Mouse (Mus musculus) natural killer cell, adult 2 months (primary cell): Measurements from ENCODE around the gene Adi1.

Experiments used
- DNase-seq, 2 experiments: peaks; one replicate each; pipeline ENCODE4 v3.0.0; 2022; ENCODE audit warnings: low spot score in 2 of 2

Gene Adi1

GRCm38 (mm10) chr12:28694231-28694630 is 19.2 kb downstream of the Adi1 start:
- DNase-seq = no peak

- DNase-seq = no peak
These were observed 19.7 kb downstream of the Adi1 start for GRCm38 (mm10) chr12:28694776-28695175.

GRCm38 (mm10) chr12:28697821-28698595 is 23.0 kb downstream of the Adi1 start:
- DNase-seq = no peak

GRCm38 (mm10) chr12:28699086-28699485 is 24.1 kb downstream of the Adi1 start:
- DNase-seq = no peak

- peak; percentile 28 to 62 for DNase-seq
These were observed 24.6 kb downstream of the Adi1 start for GRCm38 (mm10) chr12:28699656-28700055.

GRCm38 (mm10) chr12:28700101-28700511 is 25.1 kb downstream of the Adi1 start:
- DNase-seq = no peak

- no peak for DNase-seq
These were observed 25.6 kb downstream of the Adi1 start for GRCm38 (mm10) chr12:28700561-28701025.

- no peak for DNase-seq
These were observed 26.3 kb downstream of the Adi1 start for GRCm38 (mm10) chr12:28701302-28701701.

- no peak for DNase-seq
These were observed 29.4 kb downstream of the Adi1 start for GRCm38 (mm10) chr12:28704381-28704780.

- no peak for DNase-seq
These were observed 30.2 kb downstream of the Adi1 start for GRCm38 (mm10) chr12:28705204-28705603.

- no peak for DNase-seq
These were observed 33.1 kb downstream of the Adi1 start for GRCm38 (mm10) chr12:28708154-28708553.

- no peak for DNase-seq
These were observed 35.6 kb downstream of the Adi1 start for GRCm38 (mm10) chr12:28710566-28711185.

GRCm38 (mm10) chr12:28714822-28715632 is 40.0 kb downstream of the Adi1 start:
- DNase-seq = no peak

GRCm38 (mm10) chr12:28717066-28717465 is 42.0 kb downstream of the Adi1 start:
- DNase-seq = no peak

GRCm38 (mm10) chr12:28718106-28718505 is 43.1 kb downstream of the Adi1 start:
- DNase-seq = no peak

- no peak for DNase-seq
These were observed 49.3 kb downstream of the Adi1 start for GRCm38 (mm10) chr12:28724366-28724765.

- peak in 1 of 2 experiments; percentile 4 for DNase-seq
These were observed 51.2 kb downstream of the Adi1 start for GRCm38 (mm10) chr12:28726204-28726603.

- DNase-seq = peak; percentile 13 to 49
These were observed 52.0 kb downstream of the Adi1 start for GRCm38 (mm10) chr12:28727061-28727460.
